Mouse (Mus musculus): ENCODE data around the gene Mboat1.

- TF ChIP-seq POLR2A (IDR thresholded peaks at IDR 0.05; ENCODE audit: borderline replicate concordance, control insufficient read depth, low read depth, low read length) (no peak), CTCF (IDR thresholded peaks at IDR 0.05; ENCODE audit: control insufficient read depth, insufficient read depth, low read length) (no peak)
Measured at GRCm38 (mm10) chr13:30159626-30160025, 23.3 kb downstream of the Mboat1 start.

Data from bone marrow, adult 2 months (tissue).